ENCODE assay signal across 8 mouse cellular contexts in genomic region chr4:64832882-64833281, GRCm38 (mm10).
A peak's percentile ranks its signal among the peaks of the same experiment; 100 is the strongest.
DNase-seq lines count a peak whose midpoint lies in the region; ATAC-seq lines count a peak whose summit lies in the region.

No protein-coding gene starts in this region.

- peak; percentile 2 for DNase-seq in cerebellum, adult 11 months
- DNase-seq in layer of hippocampus, adult 8-10 months (ENCODE audit: low spot score in 2 of 2): peak; percentile 3 to 13
- no peak for DNase-seq in layer of hippocampus, postnatal 10 days (ENCODE audit: low spot score in 2 of 2)
- peak; percentile 39 for DNase-seq in adipocyte (ENCODE audit: low spot score)
- peak; percentile 28 to 45 for DNase-seq in kidney, postnatal 25 days
- no peak for DNase-seq in gastrocnemius, adult 8-10 months (ENCODE audit: low spot score in 2 of 2)

- ATAC-seq in cerebellum, adult (ENCODE audit: insufficient number of reproducible peaks, low FRiP score, low TSS enrichment): no peak; the same call in 1 of the 2 replicates
- no peak for ATAC-seq in activated CD4-positive, CD25-positive, alpha-beta regulatory T cell, adult 4 months

Comparison
In these comparisons a context has a peak if more than half of its experiments do, and no peak if none do; other contexts are left out.
1. DNase-seq: peak in cerebellum, adult 11 months (single experiment), layer of hippocampus, adult 8-10 months (2 of 2), adipocyte (single experiment) and kidney, postnatal 25 days (2 of 2); none in layer of hippocampus, postnatal 10 days (0 of 2) and gastrocnemius, adult 8-10 months (0 of 2).